Mouse (Mus musculus): ENCODE results near the gene Apbb1ip.

- TF ChIP-seq CTCF (conservative IDR thresholded peaks at IDR 0.05; ENCODE audit: low read length) (no peak), NANOG (IDR thresholded peaks at IDR 0.05; ENCODE audit: borderline replicate concordance, low read length) (no peak), POU5F1 (IDR thresholded peaks at IDR 0.05; ENCODE audit: borderline replicate concordance, low read length) (no peak)
Observed at GRCm38 (mm10) chr2:22799430-22800041, 25.6 kb downstream of the Apbb1ip start.
